Mouse (Mus musculus) lung, adult 18-20 months (tissue): ENCODE results near the gene Agtpbp1.

Source experiments
- DNase-seq, 2 experiments: peaks; one replicate each; pipeline ENCODE4 v3.0.0; 2022; ENCODE audit warnings: mixed read lengths in 2 of 2

The Agtpbp1 gene

GRCm38 (mm10) chr13:59477451-59477850, 107.6 kb downstream of the Agtpbp1 start:
- DNase-seq, result no peak

GRCm38 (mm10) chr13:59474973-59475372, 110.1 kb downstream of the Agtpbp1 start:
- no peak for DNase-seq

GRCm38 (mm10) chr13:59473341-59473740, 111.7 kb downstream of the Agtpbp1 start:
- no peak for DNase-seq

- DNase-seq, result no peak
These were observed 112.8 kb downstream of the Agtpbp1 start for GRCm38 (mm10) chr13:59472222-59472621.

GRCm38 (mm10) chr13:59469701-59470100, 115.3 kb downstream of the Agtpbp1 start:
- no peak for DNase-seq

GRCm38 (mm10) chr13:59468181-59468802, 116.7 kb downstream of the Agtpbp1 start:
- DNase-seq, result peak in 1 of 2 experiments; percentile 29

- peak; percentile 68 to 83 for DNase-seq
These were observed 117.4 kb downstream of the Agtpbp1 start for GRCm38 (mm10) chr13:59467591-59467990.

- no peak for DNase-seq
These were observed 124.1 kb downstream of the Agtpbp1 start for GRCm38 (mm10) chr13:59460958-59461357.

GRCm38 (mm10) chr13:59456203-59456602, 128.8 kb downstream of the Agtpbp1 start:
- DNase-seq, result no peak

- peak in 1 of 2 experiments; percentile 11 for DNase-seq
These were observed 130.8 kb downstream of the Agtpbp1 start for GRCm38 (mm10) chr13:59454001-59454785.

- no peak for DNase-seq
These were observed 131.4 kb downstream of the Agtpbp1 start for GRCm38 (mm10) chr13:59453582-59453981.

- peak; percentile 75 to 85 for DNase-seq
These were observed 132.0 kb downstream of the Agtpbp1 start for GRCm38 (mm10) chr13:59453045-59453444.

- no peak for DNase-seq
These were observed 134.2 kb downstream of the Agtpbp1 start for GRCm38 (mm10) chr13:59450840-59451239.

- no peak for DNase-seq
These were observed 137.9 kb downstream of the Agtpbp1 start for GRCm38 (mm10) chr13:59447130-59447529.

GRCm38 (mm10) chr13:59445179-59445578, 139.8 kb downstream of the Agtpbp1 start:
- no peak for DNase-seq

- DNase-seq, result no peak
These were observed 140.7 kb downstream of the Agtpbp1 start for GRCm38 (mm10) chr13:59444371-59444770.

GRCm38 (mm10) chr13:59439683-59440082, 145.3 kb downstream of the Agtpbp1 start:
- no peak for DNase-seq

GRCm38 (mm10) chr13:59434554-59434953, 150.5 kb downstream of the Agtpbp1 start:
- no peak for DNase-seq

GRCm38 (mm10) chr13:59431124-59431864, 153.7 kb downstream of the Agtpbp1 start:
- peak in 1 of 2 experiments; percentile 26 for DNase-seq

GRCm38 (mm10) chr13:59429369-59429768, 155.7 kb downstream of the Agtpbp1 start:
- no peak for DNase-seq

GRCm38 (mm10) chr13:59423871-59424270, 161.2 kb downstream of the Agtpbp1 start:
- DNase-seq, result no peak

- no peak for DNase-seq
These were observed 168.3 kb downstream of the Agtpbp1 start for GRCm38 (mm10) chr13:59416530-59417230.

- DNase-seq, result no peak
These were observed 171.1 kb downstream of the Agtpbp1 start for GRCm38 (mm10) chr13:59413885-59414284.
